Mouse (Mus musculus): ENCODE data around the gene Vmn1r1. TPM values are rescaled to one million over a fixed set of nuclear protein-coding genes. Genes with fewer than 3 reads are reported as not detected.

The Vmn1r1 gene
- polyA plus RNA-seq, 1 experiment from 2014 or later, result not detected

DNA sequence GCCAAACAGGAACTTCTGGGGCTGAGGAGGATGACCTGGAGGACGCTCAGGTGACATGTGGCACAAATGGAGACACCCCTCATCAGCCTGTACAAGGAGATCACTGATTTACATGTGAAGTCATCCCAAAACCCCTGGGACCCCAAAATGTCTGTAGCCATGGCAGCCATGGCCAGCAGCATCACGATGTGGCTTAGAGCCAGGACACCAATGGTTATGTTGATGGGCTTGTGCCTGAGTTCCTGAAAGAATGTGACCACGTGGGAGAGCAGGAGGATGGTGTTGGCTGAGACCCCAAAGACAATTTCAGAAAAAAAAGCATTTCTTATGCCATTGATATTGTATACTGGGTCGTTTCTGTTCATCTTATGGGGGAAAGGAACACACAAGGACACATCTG lies 6.6 kb downstream of the Vmn1r1 start:
- ATAC-seq (ENCODE audit: low FRiP score, low read depth), result no peak
- no peaks in the 10 kb centered on the region for H3K9me3 ChIP-seq
- WGBS, result 73% methylated on average over 4 of the region's 4 CpGs
- no peak overlapping the region for H3K9ac ChIP-seq
- H3K4me3 ChIP-seq, result no peak overlapping the region
- no peaks in the 10 kb centered on the region for H3K27me3 ChIP-seq (replicated peaks)
- H3K4me1 ChIP-seq, result no peaks in the 10 kb centered on the region
- no peak overlapping the region for H3K4me2 ChIP-seq (replicated peaks)
- no peaks in the 10 kb centered on the region for H3K36me3 ChIP-seq
- H3K27ac ChIP-seq, result no peak overlapping the region

DNA sequence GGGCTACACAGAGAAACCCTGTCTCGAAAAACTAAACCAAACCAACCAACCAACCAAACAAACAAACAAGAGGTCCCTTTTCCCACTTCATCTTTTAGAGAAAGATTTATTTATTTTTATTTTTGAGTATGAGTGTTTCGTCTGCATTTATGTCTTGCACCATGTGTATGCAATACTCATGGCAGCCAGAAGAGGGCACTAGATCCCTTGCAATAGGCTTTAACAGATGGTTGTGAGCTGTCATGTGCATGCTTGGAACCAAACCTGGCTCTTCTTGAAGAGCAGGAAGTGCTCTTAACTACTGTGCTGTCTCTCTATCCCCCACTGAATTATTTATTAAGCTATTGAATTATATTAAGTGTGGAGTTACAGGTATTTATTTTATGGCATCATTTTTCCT lies 14.3 kb downstream of the Vmn1r1 start:
- 90% methylated on average over 2 of the region's 2 CpGs for WGBS

DNA sequence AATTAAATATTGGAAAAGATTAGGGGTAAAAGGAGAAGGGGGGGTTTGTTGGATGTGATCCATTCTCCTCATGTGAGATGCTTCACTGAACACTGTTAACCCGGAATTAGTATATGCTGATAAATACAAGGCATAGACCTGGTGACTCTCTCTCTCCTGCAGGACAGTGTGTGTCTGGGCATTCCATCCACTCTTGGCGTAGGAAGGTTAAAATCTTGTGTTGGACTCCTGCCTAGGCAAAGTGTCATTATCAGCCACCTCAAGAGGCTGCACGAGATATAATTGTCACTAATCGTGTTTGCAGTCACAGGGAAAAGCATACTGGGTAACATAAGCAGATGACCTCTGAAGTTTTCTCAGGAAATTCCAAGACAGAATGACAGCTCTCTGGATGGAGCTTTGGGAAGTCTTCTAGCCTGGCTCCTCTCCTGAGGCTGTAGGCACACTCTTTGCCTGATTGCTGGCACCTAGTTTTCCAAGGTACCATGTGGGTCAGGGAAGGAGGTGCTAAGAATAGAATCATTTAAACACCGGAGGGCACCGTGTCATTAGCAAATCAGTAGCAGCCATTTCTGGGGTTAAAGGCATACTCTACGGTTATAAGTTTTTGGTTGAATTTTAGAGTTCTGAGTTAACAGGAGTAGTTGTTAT lies 15.3 kb downstream of the Vmn1r1 start:
- 88% methylated on average over 7 of the region's 7 CpGs for WGBS
- H3K27ac ChIP-seq, result no peak overlapping the region
- no peak for ATAC-seq (ENCODE audit: low FRiP score, low read depth)
- no peaks in the 10 kb centered on the region for H3K4me1 ChIP-seq
- H3K9me3 ChIP-seq, result no peaks in the 10 kb centered on the region
- H3K9ac ChIP-seq, result no peak overlapping the region
- H3K4me3 ChIP-seq, result no peak overlapping the region
- H3K4me2 ChIP-seq (replicated peaks), result no peak overlapping the region
- no peaks in the 10 kb centered on the region for H3K36me3 ChIP-seq
- H3K27me3 ChIP-seq (replicated peaks), result no peaks in the 10 kb centered on the region

More for the DNA sequence above, 14.3 kb downstream of the Vmn1r1 start:
- Histone ChIP-seq H3K27me3 (replicated peaks) (no peaks in the 10 kb centered on the region), H3K4me2 (replicated peaks) (no peak overlapping the region), H3K9ac (no peak overlapping the region), H3K4me1 (no peaks in the 10 kb centered on the region), H3K4me3 (no peak overlapping the region), H3K36me3 (no peaks in the 10 kb centered on the region), H3K9me3 (no peaks in the 10 kb centered on the region), H3K27ac (no peak overlapping the region)
- no peak for ATAC-seq (ENCODE audit: low FRiP score, low read depth)

DNA sequence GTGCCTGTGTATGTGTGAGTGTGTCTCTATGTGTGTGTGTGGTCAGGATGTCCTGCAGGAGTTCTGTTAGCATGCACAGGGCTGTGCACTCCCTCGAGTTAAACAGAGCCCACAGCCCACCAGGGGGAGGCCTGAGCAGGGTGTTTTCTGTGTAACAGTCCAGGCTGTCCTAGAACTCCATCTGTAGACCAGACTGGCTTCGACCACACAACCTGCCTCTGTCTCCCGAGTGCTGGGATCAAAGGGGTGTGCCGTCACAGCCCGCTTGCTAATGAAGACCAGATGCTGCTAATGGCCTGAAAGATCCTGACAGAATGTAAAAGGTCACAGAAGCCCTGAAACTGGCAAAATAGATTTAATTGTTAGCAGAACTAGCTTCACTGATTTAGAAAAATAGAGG lies 18.7 kb downstream of the Vmn1r1 start:
- H3K4me1 ChIP-seq, result no peaks in the 10 kb centered on the region
- 53% methylated on average over 5 of the region's 5 CpGs for WGBS
- H3K9ac ChIP-seq, result no peak overlapping the region
- no peak overlapping the region for H3K4me2 ChIP-seq (replicated peaks)
- no peak overlapping the region for H3K27ac ChIP-seq
- H3K4me3 ChIP-seq, result no peak overlapping the region
- H3K9me3 ChIP-seq, result no peaks in the 10 kb centered on the region
- no peaks in the 10 kb centered on the region for H3K27me3 ChIP-seq (replicated peaks)
- ATAC-seq (ENCODE audit: low FRiP score, low read depth), result no peak
- no peaks in the 10 kb centered on the region for H3K36me3 ChIP-seq

DNA sequence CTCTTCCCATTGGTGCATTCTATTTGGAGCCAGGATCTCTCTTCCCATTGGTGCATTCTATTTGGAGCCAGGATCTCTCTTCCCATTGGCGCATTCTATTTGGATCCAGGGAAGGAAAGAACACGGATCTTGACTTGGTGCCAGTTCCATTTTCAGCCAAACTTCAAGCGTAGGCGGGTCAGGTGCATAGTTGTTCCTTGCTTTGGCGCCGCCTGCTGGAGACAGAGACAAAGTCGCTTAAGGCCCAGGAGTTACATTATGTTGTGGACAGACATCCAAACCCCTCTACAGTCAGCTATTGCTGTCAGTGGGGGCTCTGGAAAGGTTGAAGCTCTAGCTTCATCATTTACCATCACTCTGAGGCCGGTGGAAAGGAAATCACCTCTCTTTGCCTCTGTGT lies 21.0 kb downstream of the Vmn1r1 start:
- Histone ChIP-seq H3K4me2 (replicated peaks) (no peak overlapping the region), H3K9me3 (no peaks in the 10 kb centered on the region), H3K36me3 (no peaks in the 10 kb centered on the region), H3K27me3 (replicated peaks) (no peaks in the 10 kb centered on the region), H3K4me1 (no peaks in the 10 kb centered on the region), H3K9ac (no peak overlapping the region), H3K4me3 (no peak overlapping the region), H3K27ac (no peak overlapping the region)
- 76% methylated on average over 8 of the region's 8 CpGs for WGBS
- no peak for ATAC-seq (ENCODE audit: low FRiP score, low read depth)

DNA sequence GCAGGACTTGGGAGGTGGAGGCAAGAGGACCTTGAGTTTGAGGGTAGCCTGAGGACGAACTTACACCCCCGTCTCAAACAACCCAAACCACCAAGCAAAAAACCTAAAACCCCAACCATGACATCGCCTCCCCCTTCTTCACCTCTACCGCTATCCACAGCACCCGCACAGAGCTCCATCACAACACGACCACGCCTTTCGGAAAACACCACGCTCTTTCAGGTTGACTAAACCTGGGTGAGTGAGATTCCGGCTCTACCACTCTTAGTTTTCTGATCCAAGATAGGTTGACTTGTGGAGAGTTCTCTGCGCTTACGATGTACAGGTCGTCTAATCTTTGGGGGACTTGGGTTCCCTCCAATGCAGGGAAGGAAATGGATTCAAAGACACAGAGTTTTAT lies 21.6 kb downstream of the Vmn1r1 start:
- no peaks in the 10 kb centered on the region for H3K4me1 ChIP-seq
- WGBS, result 93% methylated on average over 13 of the region's 13 CpGs
- ATAC-seq (ENCODE audit: low FRiP score, low read depth), result no peak
- no peaks in the 10 kb centered on the region for H3K9me3 ChIP-seq
- H3K4me3 ChIP-seq, result no peak overlapping the region
- H3K36me3 ChIP-seq, result no peaks in the 10 kb centered on the region
- no peak overlapping the region for H3K4me2 ChIP-seq (replicated peaks)
- H3K9ac ChIP-seq, result no peak overlapping the region
- no peak overlapping the region for H3K27ac ChIP-seq
- no peaks in the 10 kb centered on the region for H3K27me3 ChIP-seq (replicated peaks)

DNA sequence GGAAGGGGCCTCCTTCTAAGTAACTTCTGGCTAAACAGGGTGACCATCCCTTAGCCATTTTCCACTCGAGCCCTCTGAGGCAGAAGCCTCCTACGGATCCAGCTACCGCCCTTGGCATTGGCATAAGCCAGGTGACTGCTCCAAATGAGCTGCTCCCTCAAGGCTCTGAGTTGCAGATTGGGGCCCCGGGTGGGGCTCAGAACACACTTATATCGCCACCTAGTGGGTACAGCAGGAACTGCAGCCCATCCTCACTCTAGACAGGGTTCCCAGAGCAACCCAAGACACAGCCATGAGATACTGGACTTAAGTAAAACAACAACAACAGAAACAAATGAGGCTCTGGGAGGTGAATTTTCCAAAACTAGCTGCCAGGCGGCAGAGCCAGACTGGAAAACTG lies 23.9 kb downstream of the Vmn1r1 start:
- Histone ChIP-seq H3K9me3 (no peaks in the 10 kb centered on the region), H3K4me2 (replicated peaks) (no peak overlapping the region), H3K4me3 (no peak overlapping the region), H3K4me1 (peaks cover 6% of the 10 kb centered on the region; the same call in 1 of the 2 replicates), H3K9ac (no peak overlapping the region), H3K27me3 (replicated peaks) (no peaks in the 10 kb centered on the region), H3K27ac (no peak overlapping the region), H3K36me3 (no peaks in the 10 kb centered on the region)
- peak; percentile 66; the same call in 1 of the 2 replicates for ATAC-seq (ENCODE audit: low FRiP score, low read depth)
- WGBS, result 3% methylated on average over 6 of the region's 6 CpGs

DNA sequence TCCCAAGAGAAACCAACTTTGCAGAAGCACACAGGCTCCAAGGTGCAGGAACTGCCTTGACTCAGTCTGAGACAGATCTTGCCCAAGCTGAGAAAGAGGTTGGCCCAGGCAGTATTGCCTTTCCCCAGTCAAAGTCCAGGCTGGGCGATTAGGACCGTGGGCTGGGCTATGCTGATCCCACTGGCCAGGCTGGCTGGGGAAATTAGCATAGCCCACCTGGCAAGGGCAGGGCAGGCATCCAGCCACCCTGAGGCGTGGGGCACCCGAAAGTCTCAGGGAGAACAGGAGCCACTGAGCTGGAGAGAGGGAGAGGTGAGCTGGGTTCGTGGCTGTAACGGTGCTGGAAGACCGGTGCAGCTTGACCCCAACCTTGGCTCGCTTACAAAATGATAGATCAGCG lies 24.3 kb downstream of the Vmn1r1 start:
- peaks cover 6% of the 10 kb centered on the region; the same call in 1 of the 2 replicates for H3K4me1 ChIP-seq
- no peaks in the 10 kb centered on the region for H3K27me3 ChIP-seq (replicated peaks)
- no peaks in the 10 kb centered on the region for H3K36me3 ChIP-seq
- no peak overlapping the region for H3K4me2 ChIP-seq (replicated peaks)
- H3K4me3 ChIP-seq, result no peak overlapping the region
- no peak overlapping the region for H3K9ac ChIP-seq
- H3K27ac ChIP-seq, result no peak overlapping the region
- 35% methylated on average over 9 of the region's 9 CpGs for WGBS
- no peak; the same call in 1 of the 2 replicates for ATAC-seq (ENCODE audit: low FRiP score, low read depth)
- no peaks in the 10 kb centered on the region for H3K9me3 ChIP-seq

DNA sequence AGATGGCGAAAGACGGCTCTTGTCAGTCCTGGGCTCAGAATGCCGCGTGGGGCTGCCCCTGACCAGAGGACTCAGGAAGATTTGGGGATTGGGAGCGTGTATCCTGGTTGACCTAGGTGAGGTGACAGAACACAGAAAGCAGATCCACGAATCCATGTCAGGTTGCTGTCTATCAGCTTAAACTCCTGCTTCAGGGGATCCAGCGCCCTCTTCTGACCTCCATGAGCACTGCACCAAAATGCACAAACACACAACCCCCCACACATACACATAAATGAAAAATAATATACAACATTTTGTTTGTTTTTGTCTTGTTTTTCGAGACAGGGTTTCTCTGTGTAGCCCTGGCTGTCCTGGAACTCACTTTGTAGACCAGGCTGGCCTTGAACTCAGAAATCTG lies 26.1 kb downstream of the Vmn1r1 start:
- WGBS, result 68% methylated on average over 8 of the region's 8 CpGs

DNA sequence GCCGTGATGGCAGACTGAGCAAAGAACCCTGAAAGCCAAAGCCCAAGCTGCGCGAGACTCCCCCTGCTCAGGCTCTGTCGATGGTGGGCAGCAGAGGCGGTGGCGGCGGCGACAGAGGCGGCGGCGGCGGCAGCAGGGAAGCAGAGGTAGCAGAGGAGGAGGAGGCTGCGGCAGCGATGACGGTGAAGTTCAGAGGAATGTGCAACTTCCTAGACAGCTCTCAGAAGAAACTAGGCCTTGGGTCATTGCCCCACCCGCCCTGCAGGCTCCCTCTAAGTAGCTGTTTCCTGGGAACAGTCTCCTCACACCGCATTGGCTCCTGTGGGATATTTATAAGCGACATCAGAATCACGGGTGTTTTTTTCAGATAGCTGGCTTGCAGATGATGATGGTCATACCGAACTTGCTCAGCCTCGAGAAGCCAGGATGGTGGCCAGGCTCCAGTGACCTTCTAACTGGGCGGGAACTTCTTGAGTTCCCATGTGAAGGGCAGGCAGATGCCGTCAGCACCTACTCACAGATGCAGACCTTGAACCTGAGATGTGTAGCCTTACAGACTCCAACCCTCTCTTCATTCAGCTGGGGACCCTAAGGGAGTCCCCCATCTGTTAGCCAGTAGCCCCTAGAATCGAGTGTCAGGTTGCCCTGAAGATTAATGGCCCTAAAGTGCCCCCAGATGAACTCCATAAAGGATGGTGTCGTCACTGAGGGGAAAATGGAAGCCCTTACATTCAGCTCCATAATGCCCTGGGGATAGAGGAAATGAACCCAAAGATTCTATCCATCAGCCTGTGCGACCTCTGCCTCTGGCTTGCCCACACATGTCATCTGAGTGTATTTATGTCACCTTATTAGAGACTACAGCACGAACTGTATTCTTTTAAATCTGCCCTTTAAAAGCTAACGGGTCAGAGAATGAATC lies 26.8 kb downstream of the Vmn1r1 start:
- Histone ChIP-seq H3K27ac (no peak overlapping the region), H3K9me3 (no peaks in the 10 kb centered on the region), H3K36me3 (peaks cover 3% of the 10 kb centered on the region), H3K4me1 (peaks cover 6% of the 10 kb centered on the region; the same call in 1 of the 2 replicates), H3K4me3 (no peak overlapping the region), H3K9ac (no peak overlapping the region), H3K27me3 (replicated peaks) (no peaks in the 10 kb centered on the region), H3K4me2 (replicated peaks) (no peak overlapping the region; the same call in 1 of the 2 replicates)
- no peak for ATAC-seq (ENCODE audit: low FRiP score, low read depth)
- WGBS, result 56% methylated on average over 28 of the region's 28 CpGs

More for the DNA sequence above, 26.1 kb downstream of the Vmn1r1 start:
- H3K9me3 ChIP-seq, result no peaks in the 10 kb centered on the region
- H3K27me3 ChIP-seq (replicated peaks), result no peaks in the 10 kb centered on the region
- no peaks in the 10 kb centered on the region for H3K36me3 ChIP-seq
- ATAC-seq (ENCODE audit: low FRiP score, low read depth), result no peak
- no peak overlapping the region for H3K4me3 ChIP-seq
- H3K9ac ChIP-seq, result no peak overlapping the region
- no peak overlapping the region for H3K27ac ChIP-seq
- peaks cover 6% of the 10 kb centered on the region; the same call in 1 of the 2 replicates for H3K4me1 ChIP-seq
- H3K4me2 ChIP-seq (replicated peaks), result no peak overlapping the region

DNA sequence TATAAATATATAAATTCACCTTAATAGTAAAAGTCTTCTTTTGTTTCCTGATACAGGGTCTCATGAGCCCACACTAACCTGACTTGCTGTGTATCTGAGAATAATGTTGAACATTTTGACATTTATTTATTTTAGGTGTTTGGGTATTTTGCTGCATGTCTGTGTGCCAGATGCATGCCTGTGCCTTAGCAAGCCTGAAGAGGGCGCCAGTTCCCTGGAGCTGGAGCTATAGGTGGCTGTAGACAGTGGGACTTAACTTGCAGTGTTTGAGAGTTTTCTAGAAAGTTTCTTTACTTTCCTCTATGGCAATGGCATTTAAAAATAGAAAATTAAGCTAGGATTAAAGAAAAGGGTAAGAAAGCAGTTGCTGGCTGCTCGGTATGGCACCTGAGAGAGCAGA lies 33.5 kb downstream of the Vmn1r1 start:
- no peak overlapping the region for H3K4me3 ChIP-seq
- H3K4me1 ChIP-seq, result peaks cover 5% of the 10 kb centered on the region; the same call in 1 of the 2 replicates
- peaks cover 30% of the 10 kb centered on the region for H3K36me3 ChIP-seq
- 50% methylated on average over 2 of the region's 2 CpGs for WGBS
- H3K27me3 ChIP-seq (replicated peaks), result no peaks in the 10 kb centered on the region
- no peak overlapping the region for H3K9ac ChIP-seq
- no peak overlapping the region for H3K27ac ChIP-seq
- H3K4me2 ChIP-seq (replicated peaks), result no peak overlapping the region
- H3K9me3 ChIP-seq, result no peaks in the 10 kb centered on the region
- no peak for ATAC-seq (ENCODE audit: low FRiP score, low read depth)

DNA sequence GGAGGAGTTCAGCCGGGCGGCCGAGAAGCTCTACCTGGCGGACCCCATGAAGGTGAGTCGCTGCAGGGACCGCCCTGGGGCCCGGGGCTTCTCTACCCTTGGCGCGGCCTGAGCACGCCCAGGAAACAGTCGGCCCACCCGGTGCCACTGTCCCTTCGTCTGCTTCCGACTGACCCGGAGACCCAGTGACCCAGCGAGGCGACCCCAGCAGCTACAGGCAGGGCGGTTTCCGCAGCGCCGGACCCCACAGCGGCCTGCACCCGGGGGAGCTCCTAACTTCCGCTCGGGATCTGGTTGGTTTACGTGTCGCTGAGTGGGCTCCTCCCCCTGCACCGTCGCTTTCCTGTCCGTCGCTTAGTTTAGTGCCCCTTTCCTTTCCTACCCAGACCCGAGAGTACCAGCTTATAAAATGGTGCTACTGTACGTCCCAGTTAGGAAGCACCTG lies 39.3 kb downstream of the Vmn1r1 start:
- peak overlapping the region; percentile 75 for H3K4me3 ChIP-seq
- peak overlapping the region; percentile 16; the same call in 1 of the 2 replicates for H3K27ac ChIP-seq
- H3K4me2 ChIP-seq (replicated peaks), result peak overlapping the region; percentile 65
- H3K4me1 ChIP-seq, result peaks cover 11% of the 10 kb centered on the region; the same call in 1 of the 2 replicates
- peak; percentile 96 for ATAC-seq (ENCODE audit: low FRiP score, low read depth)
- no peaks in the 10 kb centered on the region for H3K27me3 ChIP-seq (replicated peaks)
- H3K9me3 ChIP-seq, result no peaks in the 10 kb centered on the region
- under 1% methylated on average over 33 of the region's 33 CpGs for WGBS
- peaks cover 14% of the 10 kb centered on the region for H3K36me3 ChIP-seq
- peak overlapping the region; percentile 76 for H3K9ac ChIP-seq

Data from neural tube, embryonic 12.5 days (tissue).